Mouse (Mus musculus) hindbrain, embryonic 14.5 days (tissue): ENCODE results near the gene Tbata. TPM values are rescaled to one million over a fixed set of nuclear protein-coding genes. Genes with fewer than 3 reads are reported as not detected.

ENCODE experiments used
- ATAC-seq: fragments of 200-750 bp; cut with Nextera tagmentation; 2 replicates; pipeline ENCODE4 v1.8.0; 2017; ENCODE audit warnings: moderate number of reproducible peaks, mild to moderate bottlenecking, moderate TSS enrichment, moderate library complexity; ENCODE audit not compliant: low FRiP score
- DNase-seq: peaks from one replicate; pipeline ENCODE4 v3.0.0-alpha.2; 2015; ENCODE audit warnings: low spot score
- H3K27ac ChIP-seq: fragments of 300-500 bp; sonication (generic); 2 replicates; pipeline ENCODE4 v1.5.1; 2014; ENCODE audit warnings: mild to moderate bottlenecking, moderate library complexity
- H3K27me3 ChIP-seq: fragments of 300-500 bp; sonication (generic); 2 replicates; pipeline ENCODE4 v1.6.1; 2014; ENCODE audit warnings: mild to moderate bottlenecking, low read length, mixed read lengths; ENCODE audit not compliant: control insufficient read depth, insufficient read depth
- H3K36me3 ChIP-seq: fragments of 300-500 bp; sonication (generic); replicated peaks from 2 replicates; pipeline ENCODE4 v1.6.1; 2014; ENCODE audit not compliant: control insufficient read depth, insufficient read depth
- H3K4me1 ChIP-seq: fragments of 300-500 bp; sonication (generic); replicated peaks from 2 replicates; pipeline ENCODE4 v1.6.1; 2014; ENCODE audit warnings: antibody characterized with exemption, low read length, mixed read lengths; ENCODE audit not compliant: control insufficient read depth, insufficient read depth
- H3K4me2 ChIP-seq: fragments of 300-500 bp; sonication (generic); replicated peaks from 2 replicates; pipeline ENCODE4 v1.6.1; 2014; ENCODE audit warnings: mild to moderate bottlenecking, moderate library complexity
- H3K4me3 ChIP-seq: fragments of 300-500 bp; sonication (generic); replicated peaks from 2 replicates; pipeline ENCODE4 v1.5.1; 2014; ENCODE audit warnings: mild to moderate bottlenecking, low read length
- H3K9ac ChIP-seq: fragments of 300-500 bp; sonication (generic); 2 replicates; pipeline ENCODE4 v1.6.1; 2014
- H3K9me3 ChIP-seq: fragments of 300-500 bp; sonication (generic); 2 replicates; pipeline ENCODE4 v1.6.1; 2016; ENCODE audit warnings: low read length; ENCODE audit not compliant: control insufficient read depth
- WGBS: fragments of 180-500 bp; shearing (Covaris S2); extraction: QIAGEN DNeasy Blood & Tissue Kit; methylation state at CpG from one replicate; pipeline ENCODE4 v1.1.7; 2014; 5-methylcytosine and 5-hydroxymethylcytosine counted together
- polyA plus RNA-seq: library from polyadenylated mRNA; unstranded; fragments of >200 nt; fragmentation: Nextera tagmentation; extraction: Ambion mirVana; gene quantifications from 2 replicates; pipeline ENCODE4 v1.2.1, GENCODE M21; 2014

The Tbata gene
- polyA plus RNA-seq, 1 experiment from 2014 or later, result not detected

DNA sequence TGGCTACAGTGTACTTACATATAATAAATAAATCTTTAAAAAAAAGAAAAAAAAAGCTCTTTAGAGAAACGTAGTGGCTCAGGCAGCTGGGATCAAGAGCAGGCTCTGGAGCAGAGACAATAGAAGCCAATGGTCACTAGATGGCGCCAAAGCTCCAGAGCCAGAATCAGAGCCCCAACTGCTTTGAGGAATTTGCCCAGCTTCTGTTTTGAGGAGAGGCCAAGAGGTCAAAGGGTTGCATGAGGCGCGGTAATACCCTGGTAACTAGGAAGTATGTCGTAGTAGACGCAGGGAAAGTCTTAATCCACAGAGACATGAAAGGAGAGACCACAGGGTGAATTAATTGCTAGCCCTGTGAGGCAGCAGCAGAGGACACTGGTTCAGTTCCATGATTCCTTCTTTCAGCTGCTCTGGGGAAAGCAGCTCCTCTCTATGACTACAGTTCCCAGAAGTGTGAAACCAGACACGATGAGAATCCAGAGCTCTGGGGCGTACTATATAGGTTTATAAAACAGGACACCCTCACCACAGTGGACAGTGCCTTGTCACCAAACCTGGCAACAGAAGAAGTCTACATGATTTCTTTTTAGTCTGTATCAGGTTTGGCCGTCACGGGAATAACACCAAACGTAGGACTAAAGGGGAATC lies 27.9 kb downstream of the Tbata start:
- H3K4me3 ChIP-seq, result no peak overlapping the region
- ATAC-seq (no peak), DNase-seq (peak; percentile 94)
- H3K27me3 ChIP-seq, result no peaks in the 10 kb centered on the region
- H3K4me2 ChIP-seq, result no peak overlapping the region
- H3K27ac ChIP-seq, result no peak overlapping the region
- H3K9ac ChIP-seq, result no peak overlapping the region
- H3K36me3 ChIP-seq, result no peaks in the 10 kb centered on the region
- 26% methylated on average over 11 of the region's 11 CpGs for WGBS
- H3K9me3 ChIP-seq, result no peaks in the 10 kb centered on the region
- no peaks in the 10 kb centered on the region for H3K4me1 ChIP-seq

DNA sequence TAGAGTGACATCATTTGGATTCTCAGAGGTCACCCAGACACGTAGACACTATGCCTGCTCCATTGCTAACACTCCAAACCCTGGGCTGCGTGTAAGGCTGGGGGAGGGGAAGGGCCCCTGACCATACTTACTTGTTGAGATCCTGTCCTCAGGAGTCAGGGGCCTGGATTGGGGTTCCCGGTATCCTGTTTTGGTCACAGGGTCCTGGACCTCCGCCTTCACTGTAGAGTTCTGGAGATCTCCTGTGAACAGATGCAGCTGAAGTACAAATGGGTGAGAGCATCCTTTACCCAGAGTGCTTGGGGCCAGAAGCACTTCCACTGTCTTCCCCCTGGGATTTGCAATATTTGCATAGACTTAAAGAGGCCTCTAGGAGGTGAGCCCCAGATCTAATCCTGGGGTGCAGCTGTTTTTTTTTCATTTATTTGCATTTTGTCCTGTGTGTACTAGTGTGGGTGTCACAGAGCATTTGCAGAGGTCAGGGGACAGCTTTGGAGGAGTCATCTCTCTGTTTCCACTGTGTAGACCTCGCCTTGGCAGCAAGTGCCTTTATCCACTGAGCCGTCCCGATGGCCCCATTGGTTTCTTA lies 28.6 kb downstream of the Tbata start:
- H3K9me3 ChIP-seq, result no peaks in the 10 kb centered on the region
- no peak overlapping the region for H3K27ac ChIP-seq
- H3K36me3 ChIP-seq, result no peaks in the 10 kb centered on the region
- no peak overlapping the region for H3K4me2 ChIP-seq
- H3K4me1 ChIP-seq, result no peaks in the 10 kb centered on the region
- 74% methylated on average over 7 of the region's 7 CpGs for WGBS
- H3K9ac ChIP-seq, result no peak overlapping the region
- ATAC-seq (no peak), DNase-seq (no peak)
- H3K4me3 ChIP-seq, result no peak overlapping the region
- no peaks in the 10 kb centered on the region for H3K27me3 ChIP-seq

DNA sequence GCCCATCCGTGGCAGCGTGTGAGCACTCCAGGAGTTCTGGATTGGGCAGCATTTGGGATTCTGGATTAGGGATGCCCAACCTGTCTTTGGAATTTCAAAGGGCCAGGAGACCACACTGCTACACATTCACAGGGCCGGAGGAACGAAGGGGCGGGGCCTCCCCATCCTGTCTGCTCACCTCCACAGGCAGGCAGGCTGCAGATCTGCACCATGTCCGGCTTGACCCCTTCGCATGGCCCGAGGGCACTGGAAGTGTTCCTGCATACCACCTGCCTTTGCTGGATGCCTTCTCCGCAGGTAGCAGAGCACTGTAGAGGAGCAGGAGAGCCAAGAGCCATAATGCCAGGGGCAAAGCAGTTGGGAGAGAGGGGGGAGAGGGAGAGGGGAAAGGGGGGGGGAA lies 29.2 kb downstream of the Tbata start:
- H3K4me1 ChIP-seq, result no peaks in the 10 kb centered on the region
- no peak overlapping the region for H3K9ac ChIP-seq
- H3K9me3 ChIP-seq, result no peaks in the 10 kb centered on the region
- H3K27me3 ChIP-seq, result no peaks in the 10 kb centered on the region
- H3K4me3 ChIP-seq, result no peak overlapping the region
- H3K4me2 ChIP-seq, result no peak overlapping the region
- ATAC-seq (0 out of 2 replicates have a peak, but pooled peaks have one; percentile 21), DNase-seq (no peak)
- no peak overlapping the region for H3K27ac ChIP-seq
- H3K36me3 ChIP-seq, result no peaks in the 10 kb centered on the region
- whole genome bisulfite sequencing, result 54% methylated on average over 9 of the region's 9 CpGs

- no peaks in the 10 kb centered on the region for H3K9me3 ChIP-seq
- no peak overlapping the region for H3K27ac ChIP-seq
- no peaks in the 10 kb centered on the region for H3K36me3 ChIP-seq
- H3K9ac ChIP-seq, result no peak overlapping the region
- no peak overlapping the region for H3K4me2 ChIP-seq
- no peak for ATAC-seq
- no peak overlapping the region for H3K4me3 ChIP-seq
- H3K27me3 ChIP-seq, result no peaks in the 10 kb centered on the region
- WGBS, result 87% methylated on average over 12 of the region's 12 CpGs
- no peak for DNase-seq
- no peaks in the 10 kb centered on the region for H3K4me1 ChIP-seq
These were observed 30.0 kb downstream of the Tbata start for GRCm38 (mm10) chr10:61201596-61202318.

DNA sequence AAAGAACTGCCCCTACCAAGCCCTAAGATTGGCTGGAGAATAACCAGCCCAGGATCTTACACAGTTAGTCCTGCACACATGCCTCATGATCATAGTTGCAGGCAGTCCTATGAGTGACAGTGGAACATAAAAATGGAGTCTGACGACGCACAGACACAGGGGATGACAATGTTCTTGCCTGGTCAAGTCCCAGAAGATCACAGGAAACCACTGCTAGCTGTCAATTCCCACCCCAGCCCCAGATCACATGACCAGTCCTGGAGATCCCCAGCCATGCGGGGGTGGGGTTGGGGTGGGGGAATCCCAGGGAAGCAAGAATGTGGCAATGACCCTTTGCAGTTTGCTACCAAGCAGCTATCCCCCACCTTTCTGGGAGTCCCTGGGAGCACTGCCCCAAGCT lies 32.2 kb downstream of the Tbata start:
- Histone ChIP-seq H3K27me3 (no peaks in the 10 kb centered on the region), H3K36me3 (no peaks in the 10 kb centered on the region), H3K9ac (no peak overlapping the region), H3K9me3 (no peaks in the 10 kb centered on the region), H3K27ac (no peak overlapping the region), H3K4me1 (no peaks in the 10 kb centered on the region), H3K4me2 (no peak overlapping the region), H3K4me3 (no peak overlapping the region)
- WGBS, result 65% methylated on average over 3 of the region's 3 CpGs
- no peak for ATAC-seq
- DNase-seq, result no peak

DNA sequence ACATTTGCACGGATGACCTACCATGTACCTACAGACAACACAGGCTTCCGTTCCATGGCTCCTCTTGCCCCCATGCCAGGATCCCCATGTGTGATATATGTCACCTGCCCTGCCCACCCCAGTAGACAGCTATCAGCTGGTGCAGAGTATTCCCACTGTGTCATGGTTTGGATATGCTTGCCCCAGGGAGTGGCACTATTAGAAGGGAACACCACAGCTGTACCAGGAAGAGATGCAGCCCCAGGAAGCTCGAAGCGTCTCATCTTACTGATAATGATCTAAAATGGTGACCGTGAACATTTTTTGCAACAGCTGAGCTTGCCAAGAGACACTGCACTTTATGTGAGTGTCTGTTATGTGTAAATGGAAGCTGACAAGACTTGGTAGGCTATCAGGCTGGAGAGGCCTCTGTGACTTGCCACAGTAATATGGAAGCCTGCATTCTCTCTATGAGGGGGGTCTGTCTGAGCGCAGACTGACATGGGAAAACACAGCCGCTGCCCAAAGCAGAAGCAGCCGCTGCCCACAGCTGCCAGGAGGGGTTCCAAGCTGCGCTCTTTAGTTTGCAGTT lies 36.4 kb downstream of the Tbata start:
- Histone ChIP-seq H3K36me3 (no peaks in the 10 kb centered on the region), H3K4me3 (no peak overlapping the region), H3K9ac (no peak overlapping the region), H3K4me1 (no peaks in the 10 kb centered on the region), H3K27me3 (peaks cover 3% of the 10 kb centered on the region; the same call in 1 of the 2 replicates), H3K27ac (no peak overlapping the region), H3K4me2 (no peak overlapping the region), H3K9me3 (no peaks in the 10 kb centered on the region)
- 85% methylated on average over 9 of the region's 9 CpGs for WGBS
- no peak for ATAC-seq
- no peak for DNase-seq

DNA sequence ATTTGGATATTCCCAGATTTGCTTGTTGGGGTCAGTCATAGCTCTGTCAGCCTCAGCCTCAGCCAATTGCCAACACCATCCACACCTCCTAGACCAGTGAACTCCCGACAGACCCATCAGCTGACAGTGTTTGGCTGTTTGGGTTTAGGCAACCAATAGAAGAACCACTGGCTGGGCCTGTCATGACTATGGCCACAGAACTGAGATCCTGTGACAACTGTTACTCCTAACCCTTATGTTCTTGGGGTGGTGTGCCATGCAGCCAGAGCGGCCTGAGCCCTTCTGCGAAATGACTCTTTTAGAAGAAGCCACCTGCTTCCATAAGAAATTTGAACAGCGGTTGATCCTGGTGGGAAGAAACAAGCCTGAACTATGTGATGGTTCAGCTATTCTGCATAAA lies 39.4 kb downstream of the Tbata start:
- ATAC-seq (no peak), DNase-seq (no peak)
- WGBS, result 89% methylated on average over 4 of the region's 4 CpGs
- peaks cover 5% of the 10 kb centered on the region; the same call in 1 of the 2 replicates for H3K27me3 ChIP-seq
- H3K4me2 ChIP-seq, result no peak overlapping the region
- H3K9me3 ChIP-seq, result no peaks in the 10 kb centered on the region
- no peak overlapping the region for H3K9ac ChIP-seq
- no peak overlapping the region for H3K27ac ChIP-seq
- no peaks in the 10 kb centered on the region for H3K4me1 ChIP-seq
- H3K4me3 ChIP-seq, result no peak overlapping the region
- H3K36me3 ChIP-seq, result no peaks in the 10 kb centered on the region

DNA sequence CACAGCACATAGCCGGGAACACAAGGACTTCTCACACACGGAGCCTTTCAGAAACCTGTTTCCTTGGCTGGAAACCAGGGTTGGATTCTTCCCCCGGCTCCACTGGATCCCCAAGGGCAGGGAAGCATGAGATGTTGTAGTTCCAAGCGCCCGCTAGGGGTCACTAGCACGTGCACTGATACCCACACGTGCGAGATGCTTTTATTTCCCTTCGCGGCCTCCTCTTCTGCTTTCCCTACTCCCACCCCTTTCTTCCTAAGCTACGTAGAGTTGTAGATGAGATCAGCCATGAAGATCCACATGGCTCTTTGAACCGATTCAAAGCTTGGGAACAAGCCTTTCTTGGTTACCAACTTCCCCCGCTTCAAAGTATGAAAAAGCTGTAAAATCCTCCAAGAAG lies 40.0 kb downstream of the Tbata start:
- no peak overlapping the region for H3K4me2 ChIP-seq
- H3K4me3 ChIP-seq, result no peak overlapping the region
- H3K36me3 ChIP-seq, result no peaks in the 10 kb centered on the region
- WGBS, result 9% methylated on average over 13 of the region's 13 CpGs
- H3K9me3 ChIP-seq, result no peaks in the 10 kb centered on the region
- peaks cover 5% of the 10 kb centered on the region; the same call in 1 of the 2 replicates for H3K27me3 ChIP-seq
- no peak overlapping the region for H3K27ac ChIP-seq
- ATAC-seq (0 out of 2 replicates have a peak, but pooled peaks have one; percentile 31), DNase-seq (peak; percentile 80)
- H3K4me1 ChIP-seq, result no peaks in the 10 kb centered on the region
- H3K9ac ChIP-seq, result no peak overlapping the region

DNA sequence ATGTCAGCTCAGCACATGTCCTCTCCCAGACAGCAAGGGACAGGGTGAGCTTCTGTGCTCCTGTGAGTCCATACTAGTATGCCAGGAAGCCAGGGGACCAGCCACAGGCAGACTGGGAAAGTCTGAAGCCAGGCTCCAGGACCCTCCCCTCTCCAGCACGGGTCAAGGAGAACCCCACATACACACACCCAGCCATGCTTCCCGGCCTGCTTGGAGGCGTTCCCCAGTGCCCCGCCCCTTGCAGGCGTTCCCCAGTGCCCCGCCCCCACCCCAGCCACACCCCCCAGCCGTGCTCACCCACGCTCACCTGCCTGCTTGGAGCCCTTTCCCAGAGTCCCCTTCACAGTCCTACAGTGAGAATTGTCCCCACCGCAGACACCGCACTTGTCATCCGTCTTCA lies 41.1 kb downstream of the Tbata start:
- H3K9me3 ChIP-seq, result no peaks in the 10 kb centered on the region
- WGBS, result 15% methylated on average over 11 of the region's 11 CpGs
- ATAC-seq, result 0 out of 2 replicates have a peak, but pooled peaks have one; percentile 43
- H3K9ac ChIP-seq, result no peak overlapping the region
- no peak overlapping the region for H3K4me2 ChIP-seq
- H3K4me1 ChIP-seq, result no peaks in the 10 kb centered on the region
- H3K27ac ChIP-seq, result no peak overlapping the region
- no peaks in the 10 kb centered on the region for H3K36me3 ChIP-seq
- H3K4me3 ChIP-seq, result no peak overlapping the region
- no peak for DNase-seq
- peaks cover 5% of the 10 kb centered on the region; the same call in 1 of the 2 replicates for H3K27me3 ChIP-seq
